Mouse (Mus musculus) liver, adult (tissue): ENCODE measurements around the gene Ttc29.

Source experiments
- GATA4 ChIP-seq: IDR thresholded peaks from 2 replicates; pipeline ENCODE4 v1.6.1; 2014; ENCODE audit warnings: mild to moderate bottlenecking, low read length; ENCODE audit not compliant: insufficient replicate concordance

The Ttc29 gene

DNA sequence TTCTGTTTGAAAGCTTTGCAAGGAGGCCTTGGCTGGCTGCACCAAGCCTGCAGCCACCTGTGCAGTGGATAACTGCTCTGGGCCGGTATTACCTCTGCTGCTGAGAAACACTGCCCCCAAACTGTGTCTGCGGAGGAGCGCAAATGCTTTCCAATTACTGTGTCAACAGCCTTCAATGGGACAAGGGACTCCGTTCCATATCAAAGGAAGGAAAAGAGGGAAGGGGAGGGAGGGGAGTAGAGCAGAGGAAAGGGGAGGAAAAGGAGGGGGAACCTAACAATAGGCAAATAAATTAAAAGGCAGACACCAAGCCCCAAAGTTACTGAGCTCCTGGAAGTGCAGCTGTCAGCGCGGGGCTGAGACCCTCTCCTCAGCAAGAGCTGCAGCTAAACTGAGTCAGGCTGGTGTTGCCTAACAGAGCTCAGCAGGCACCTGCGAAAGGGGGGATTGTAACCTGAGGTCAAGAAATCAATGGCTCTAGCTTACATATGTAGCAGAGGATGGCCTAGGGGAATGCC is 54.9 kb downstream of the Ttc29 start:
- no peak for TF ChIP-seq GATA4

DNA sequence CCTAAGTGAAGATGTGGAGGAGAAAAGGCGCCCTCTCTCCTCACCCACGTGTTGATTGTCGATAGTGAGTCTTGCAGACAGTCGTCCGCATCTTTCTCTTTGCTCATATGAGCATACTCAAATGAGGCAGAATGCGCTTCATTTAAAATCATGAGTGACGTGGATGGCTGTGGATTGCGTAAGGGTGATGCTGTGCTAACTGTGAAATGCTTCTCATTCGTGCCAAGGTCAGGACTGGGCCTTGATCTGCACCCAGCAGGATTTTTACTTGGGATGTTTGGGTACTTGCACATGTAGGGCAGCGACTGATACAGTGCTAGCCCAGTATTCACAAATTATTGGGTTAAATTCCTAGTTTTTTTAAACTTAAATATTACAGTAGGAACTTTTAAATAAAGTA is 56.2 kb downstream of the Ttc29 start:
- no peak for TF ChIP-seq GATA4

DNA sequence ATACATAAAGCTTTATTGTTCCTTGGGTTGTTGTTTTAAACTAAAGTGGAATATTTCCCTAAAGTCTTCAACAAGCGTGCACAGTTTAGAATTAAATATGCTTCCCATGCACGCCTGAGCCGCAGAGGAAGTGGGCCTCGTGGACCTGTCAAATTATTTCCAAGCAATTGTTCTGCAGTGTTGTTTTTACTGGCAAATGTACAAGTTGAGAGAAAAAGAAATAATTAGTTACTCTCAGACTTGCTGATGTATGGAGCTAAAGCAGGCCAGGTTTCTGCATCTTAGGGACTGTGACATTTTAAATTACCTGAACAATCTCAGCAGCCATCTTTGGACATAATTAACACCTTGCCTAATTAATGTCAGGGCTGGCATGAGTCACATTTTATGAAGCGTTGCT is 58.3 kb downstream of the Ttc29 start:
- no peak for TF ChIP-seq GATA4

DNA sequence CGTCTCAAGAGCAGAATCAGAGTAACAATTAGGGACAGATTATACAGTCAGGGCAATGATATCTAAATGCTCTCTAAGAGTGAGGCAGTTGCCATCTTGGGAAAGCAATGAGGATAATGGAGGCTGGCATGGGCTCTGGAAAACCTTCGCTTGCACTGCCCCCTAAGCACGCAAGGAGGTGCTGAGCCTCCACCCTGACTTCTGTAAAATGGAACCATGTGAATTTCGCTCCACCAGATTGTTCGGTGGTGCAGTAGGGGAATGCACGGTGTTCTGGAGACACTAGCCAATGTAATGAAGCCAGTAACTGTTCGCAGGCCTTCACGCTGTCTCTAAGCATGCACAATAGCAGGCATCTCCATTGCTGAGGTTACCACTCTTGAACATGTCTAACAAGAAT is 63.0 kb downstream of the Ttc29 start:
- no peak for TF ChIP-seq GATA4

DNA sequence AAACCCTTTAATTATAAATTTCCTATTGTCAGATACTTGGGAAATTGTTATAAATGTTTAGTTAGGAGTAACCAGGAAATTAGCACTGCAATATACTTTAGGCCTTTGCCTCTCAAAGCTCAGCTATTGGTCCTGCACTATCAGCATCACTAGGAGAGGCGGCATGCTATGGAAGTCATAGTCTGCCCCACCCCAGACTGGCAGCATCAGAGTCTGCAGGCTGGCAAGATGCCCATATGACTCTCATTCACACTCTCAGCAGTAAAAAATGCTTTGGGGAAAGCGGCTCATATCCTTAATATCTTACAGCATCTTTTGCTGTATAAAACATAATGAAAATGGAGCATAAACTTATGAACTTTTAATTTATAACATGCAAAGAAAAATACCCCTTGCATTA is 64.3 kb downstream of the Ttc29 start:
- no peak for TF ChIP-seq GATA4

DNA sequence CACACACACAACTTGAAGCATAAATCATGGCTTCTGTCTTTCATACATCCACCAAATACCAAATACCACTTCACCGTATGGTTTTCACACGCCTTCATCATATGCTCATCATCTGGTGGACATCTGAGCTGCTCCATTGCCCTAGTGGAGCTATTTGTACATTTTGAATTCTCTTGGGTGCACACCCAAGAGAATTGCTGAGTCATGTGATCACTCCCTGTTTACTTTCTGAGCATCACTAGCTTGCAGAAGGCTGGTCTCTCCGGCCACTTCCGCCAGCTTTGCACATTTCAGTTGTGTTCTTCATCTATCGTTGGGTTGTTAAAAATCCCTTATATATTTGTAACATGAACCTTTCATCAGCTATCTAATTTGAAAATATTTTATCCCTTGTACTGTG is 65.5 kb downstream of the Ttc29 start:
- TF ChIP-seq GATA4 = no peak

DNA sequence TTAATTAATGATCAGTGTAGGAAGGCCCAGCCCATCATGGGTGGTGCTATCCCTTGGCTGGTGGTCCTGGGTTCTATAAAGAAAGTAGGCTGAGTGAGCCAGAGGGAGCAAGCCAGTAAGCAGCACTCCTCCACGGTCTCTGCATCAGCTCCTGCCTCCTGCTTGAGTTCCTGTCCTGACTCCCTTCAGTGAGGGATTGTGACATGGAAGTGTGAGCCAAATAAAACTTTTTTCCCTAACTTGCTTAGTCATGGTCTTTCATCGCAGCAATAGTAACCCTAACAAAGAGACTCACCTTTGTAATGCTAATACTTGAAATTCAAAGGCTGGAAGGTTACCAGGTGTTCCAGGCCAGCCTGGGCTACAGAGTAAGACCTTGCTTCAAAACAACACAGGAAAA is 71.7 kb downstream of the Ttc29 start:
- TF ChIP-seq GATA4 = no peak

DNA sequence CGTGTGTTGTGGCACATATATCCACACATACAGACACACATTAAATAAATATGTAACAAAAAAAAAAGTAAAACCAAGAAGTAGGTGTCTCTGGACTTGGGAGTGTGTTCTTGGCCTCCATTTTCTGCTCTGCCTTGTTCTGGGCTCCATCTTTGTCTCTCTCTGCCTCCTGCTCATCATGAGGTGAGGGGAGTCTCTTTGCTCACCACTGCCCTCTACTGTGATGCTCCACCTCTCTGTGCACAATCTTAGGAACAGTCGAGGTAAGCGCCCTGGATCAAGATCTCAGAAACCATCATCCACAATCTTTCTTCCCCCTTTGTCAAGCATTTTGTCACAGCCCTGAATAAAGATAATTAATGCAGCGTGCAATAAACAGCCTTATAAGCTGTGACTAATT is 72.3 kb downstream of the Ttc29 start:
- no peak for TF ChIP-seq GATA4

DNA sequence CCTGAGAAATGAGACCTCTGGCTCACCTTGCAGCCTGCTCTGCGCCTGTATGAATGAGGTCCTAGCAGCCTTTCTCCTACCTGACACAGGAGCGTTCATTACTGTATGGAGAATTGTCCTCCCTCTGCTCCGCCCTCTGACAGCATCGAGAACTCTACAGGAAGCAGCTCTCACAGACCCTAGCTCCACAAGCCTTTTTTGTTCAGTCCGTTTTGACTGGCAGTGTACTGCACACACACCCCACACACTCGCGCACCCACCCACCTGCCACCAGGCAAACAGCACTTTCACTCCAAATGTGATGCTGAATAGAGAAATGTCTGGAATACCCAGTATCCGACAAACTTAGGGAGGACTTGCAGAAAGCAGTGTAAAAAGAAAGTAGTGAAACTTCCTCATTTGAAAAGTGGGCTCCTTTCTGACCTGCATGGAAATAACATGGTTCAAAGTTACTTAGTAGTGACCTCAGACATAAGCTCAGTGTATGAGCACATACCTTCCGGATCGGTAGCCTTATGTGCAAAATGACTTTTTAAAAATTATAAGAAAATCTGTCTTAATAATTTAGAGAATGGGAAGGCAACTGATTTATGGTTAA is 76.4 kb downstream of the Ttc29 start:
- no peak for TF ChIP-seq GATA4

DNA sequence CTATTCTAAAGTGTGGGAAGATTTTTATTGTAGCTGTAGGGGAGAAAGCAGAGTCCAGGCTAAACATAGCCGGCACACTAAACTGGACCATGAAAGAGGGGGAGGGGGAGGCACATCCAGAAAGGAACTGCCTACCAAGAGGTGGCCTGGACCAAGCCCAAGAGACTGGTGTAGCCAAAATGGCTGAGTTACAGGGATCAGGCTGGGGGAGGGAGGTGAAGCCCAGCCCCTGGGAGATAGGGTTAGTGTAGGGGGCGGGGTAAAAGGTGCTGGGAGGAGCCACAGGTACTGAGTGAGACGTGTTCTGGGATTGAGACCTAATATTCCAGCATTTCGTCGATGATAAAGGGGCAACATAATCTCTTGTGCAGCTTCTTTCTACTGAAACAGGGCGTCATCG is 77.2 kb downstream of the Ttc29 start:
- no peak for TF ChIP-seq GATA4

DNA sequence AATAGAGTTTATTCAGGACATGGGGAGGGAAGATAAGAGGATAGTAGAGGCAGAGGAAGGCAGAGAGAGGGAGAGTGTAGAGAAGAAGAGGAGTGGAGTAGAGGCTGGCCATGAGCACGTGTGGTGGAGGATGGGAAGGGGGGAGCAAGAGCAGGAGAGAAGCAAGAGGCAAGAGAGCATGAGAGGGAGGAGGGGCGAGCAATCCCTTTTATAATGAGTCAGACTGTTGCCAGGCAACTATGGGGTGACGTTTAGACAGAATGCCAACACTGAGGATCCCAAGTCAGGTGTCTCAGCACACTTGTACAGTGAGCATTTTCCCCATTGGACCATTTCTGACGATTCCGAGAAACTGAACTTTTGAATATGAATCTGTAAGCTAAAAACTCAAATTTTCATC is 82.4 kb downstream of the Ttc29 start:
- TF ChIP-seq GATA4 = no peak

DNA sequence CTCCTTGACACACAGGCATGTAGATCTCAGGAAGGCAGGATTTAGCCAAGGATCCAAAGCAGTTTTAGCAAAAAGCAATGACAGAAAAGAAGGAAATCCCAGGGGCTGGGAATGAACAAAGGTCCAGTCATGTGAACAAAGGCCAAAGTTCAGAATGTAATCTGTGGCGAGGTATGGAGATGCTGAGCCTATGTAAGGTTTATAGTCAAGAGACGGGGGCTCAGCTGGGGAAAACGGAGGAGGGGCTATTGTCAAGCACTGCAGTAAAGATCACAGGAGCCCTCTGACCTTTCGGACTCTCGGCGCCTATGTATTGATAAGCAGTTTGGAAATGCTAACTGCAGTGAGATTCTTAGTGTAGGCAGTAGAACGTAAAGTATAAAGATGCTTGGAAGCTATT is 90.5 kb downstream of the Ttc29 start:
- no peak for TF ChIP-seq GATA4

DNA sequence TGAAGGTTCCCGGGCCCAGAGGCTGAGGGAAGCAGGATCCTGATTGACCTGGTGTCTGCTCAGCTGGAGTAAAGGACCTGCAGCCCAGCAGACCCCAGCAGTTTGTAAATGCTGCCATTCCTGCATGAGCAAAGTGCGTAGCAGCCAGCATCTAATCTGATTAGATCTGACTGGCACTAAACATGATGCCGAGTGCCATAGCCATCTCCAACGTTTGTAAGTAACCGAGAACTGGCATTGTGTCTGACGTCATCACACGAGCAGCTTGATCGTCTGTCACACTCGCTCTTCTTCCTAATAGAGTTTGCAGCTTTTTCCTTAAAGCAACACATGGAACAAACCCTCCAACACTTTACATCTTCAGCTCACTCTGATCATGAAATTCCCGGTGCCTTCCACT is 93.5 kb downstream of the Ttc29 start:
- TF ChIP-seq GATA4 = no peak

DNA sequence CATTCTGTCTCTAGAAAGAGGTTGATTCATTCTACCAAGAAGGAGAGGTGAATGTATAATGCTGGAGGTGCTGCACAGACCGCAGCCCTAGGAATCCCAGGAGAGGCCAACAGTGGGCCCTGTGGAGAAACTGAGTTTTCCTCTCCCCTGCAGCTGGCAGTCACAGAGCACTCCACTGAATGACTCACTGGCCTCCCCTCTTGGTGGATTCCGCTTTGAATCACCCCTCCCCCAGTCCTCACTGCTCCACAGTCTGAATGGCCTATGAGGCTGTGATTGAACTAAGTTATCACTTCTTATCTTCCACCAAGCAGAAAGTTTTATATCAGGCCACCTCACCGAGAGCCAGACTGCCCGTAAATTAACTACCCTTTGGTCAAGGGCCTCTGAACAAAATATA is 94.0 kb downstream of the Ttc29 start:
- no peak for TF ChIP-seq GATA4

DNA sequence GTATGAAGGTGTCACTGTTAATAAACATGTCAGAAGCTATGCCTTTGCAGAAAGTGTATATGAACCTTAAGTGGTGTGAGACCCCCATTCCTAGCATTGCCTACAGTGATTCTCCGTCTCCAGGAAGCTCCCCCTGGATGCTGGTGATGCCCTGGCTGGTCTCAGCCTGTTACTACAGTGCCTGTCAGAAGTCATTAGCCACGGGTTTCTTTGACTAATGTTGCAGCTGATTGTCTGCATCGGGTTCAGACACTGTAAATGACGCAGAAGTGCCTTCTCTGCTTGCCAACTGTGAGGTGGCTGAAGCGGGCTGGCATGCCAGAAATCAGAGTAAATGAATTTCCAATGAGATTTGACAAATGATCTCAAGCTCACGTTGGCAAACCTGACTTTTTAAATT is 96.4 kb downstream of the Ttc29 start:
- TF ChIP-seq GATA4 = no peak

DNA sequence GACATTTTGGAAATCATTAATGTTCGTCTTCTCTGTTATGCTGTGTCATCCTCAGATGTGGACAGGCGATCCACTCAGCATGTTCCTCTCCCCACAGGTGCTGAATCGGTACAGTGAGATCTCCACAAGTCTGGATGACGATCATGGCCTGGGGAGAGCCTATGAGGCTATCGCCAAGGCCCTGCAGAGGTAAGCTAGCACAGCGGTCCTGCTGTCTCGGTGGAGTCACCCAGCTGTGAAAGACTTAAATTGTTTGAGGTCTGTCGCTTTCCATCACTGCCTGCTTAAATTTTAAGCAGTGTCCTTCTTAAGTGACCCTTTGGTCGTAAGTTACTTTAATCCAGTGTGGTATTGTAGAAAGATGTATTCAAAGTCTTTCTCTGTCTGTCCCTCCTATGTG is 102.5 kb downstream of the Ttc29 start:
- no peak for TF ChIP-seq GATA4

DNA sequence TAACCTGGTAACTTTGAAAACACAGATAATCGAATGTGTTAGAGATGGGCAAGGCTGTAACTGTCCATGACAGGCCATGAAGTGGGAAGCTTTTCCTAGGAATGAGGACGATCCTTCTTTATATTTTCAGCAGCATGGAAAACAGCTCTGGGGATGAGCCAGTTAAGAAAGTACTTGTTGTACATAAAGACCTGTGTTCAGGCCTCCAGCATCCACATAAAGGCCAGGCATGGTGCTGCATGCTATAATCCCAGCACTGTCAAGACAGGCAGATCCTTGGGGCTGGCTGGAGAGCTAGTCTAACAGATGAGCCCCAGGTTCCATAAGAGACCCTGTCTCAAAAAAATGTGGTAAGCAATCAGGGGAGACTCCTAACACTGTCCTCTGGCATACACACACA is 104.6 kb downstream of the Ttc29 start:
- no peak for TF ChIP-seq GATA4
